Mouse (Mus musculus): Measurements from ENCODE around the gene Gpc5. TPM values are rescaled to one million over a fixed set of nuclear protein-coding genes. Genes with fewer than 3 reads are reported as not detected.

The Gpc5 gene
- polyA plus RNA-seq, 1 experiment, result not detected

GRCm38 (mm10) chr14:115282782-115283181, 190.8 kb downstream of the Gpc5 start:
- Histone ChIP-seq H3K36me3 (ENCODE audit: control insufficient read depth) (no peaks in the 10 kb centered on the region), H3K4me1 (ENCODE audit: control insufficient read depth) (no peaks in the 10 kb centered on the region), H3K4me3 (replicated peaks) (no peak overlapping the region), H3K9me3 (ENCODE audit: control insufficient read depth, low read length) (no peaks in the 10 kb centered on the region), H3K27me3 (ENCODE audit: control insufficient read depth) (no peaks in the 10 kb centered on the region)
- TF ChIP-seq GATA1 (IDR thresholded peaks at IDR 0.05; ENCODE audit: low read length) (no peak), TAL1 (IDR thresholded peaks at IDR 0.05; ENCODE audit: low read length) (no peak)

GRCm38 (mm10) chr14:115324247-115324646, 232.2 kb downstream of the Gpc5 start:
- no peak for TF ChIP-seq TAL1 (IDR thresholded peaks at IDR 0.05; ENCODE audit: low read length)
- no peak for TF ChIP-seq GATA1 (IDR thresholded peaks at IDR 0.05; ENCODE audit: low read length)
- H3K4me1 ChIP-seq (ENCODE audit: control insufficient read depth), result no peaks in the 10 kb centered on the region
- no peaks in the 10 kb centered on the region for H3K27me3 ChIP-seq (ENCODE audit: control insufficient read depth)
- H3K4me3 ChIP-seq (replicated peaks), result no peak overlapping the region
- no peaks in the 10 kb centered on the region for H3K36me3 ChIP-seq (ENCODE audit: control insufficient read depth)
- H3K9me3 ChIP-seq (ENCODE audit: control insufficient read depth, low read length), result no peaks in the 10 kb centered on the region

- H3K27me3 ChIP-seq (ENCODE audit: control insufficient read depth), result no peaks in the 10 kb centered on the region
- no peaks in the 10 kb centered on the region for H3K36me3 ChIP-seq (ENCODE audit: control insufficient read depth)
- H3K4me3 ChIP-seq (replicated peaks), result no peak overlapping the region
- TF ChIP-seq TAL1 (IDR thresholded peaks at IDR 0.05; ENCODE audit: low read length) (no peak), GATA1 (IDR thresholded peaks at IDR 0.05; ENCODE audit: low read length) (no peak)
- no peaks in the 10 kb centered on the region for H3K4me1 ChIP-seq (ENCODE audit: control insufficient read depth)
- no peaks in the 10 kb centered on the region for H3K9me3 ChIP-seq (ENCODE audit: control insufficient read depth, low read length)
These were observed 234.4 kb downstream of the Gpc5 start for GRCm38 (mm10) chr14:115326426-115326825.

- no peaks in the 10 kb centered on the region for H3K4me1 ChIP-seq (ENCODE audit: control insufficient read depth)
- no peak overlapping the region for H3K4me3 ChIP-seq (replicated peaks)
- no peak for TF ChIP-seq GATA1 (IDR thresholded peaks at IDR 0.05; ENCODE audit: low read length)
- no peak for TF ChIP-seq TAL1 (IDR thresholded peaks at IDR 0.05; ENCODE audit: low read length)
- H3K9me3 ChIP-seq (ENCODE audit: control insufficient read depth, low read length), result no peaks in the 10 kb centered on the region; the same call in 1 of the 2 replicates
- H3K36me3 ChIP-seq (ENCODE audit: control insufficient read depth), result no peaks in the 10 kb centered on the region
- no peaks in the 10 kb centered on the region for H3K27me3 ChIP-seq (ENCODE audit: control insufficient read depth)
These were observed 247.1 kb downstream of the Gpc5 start for GRCm38 (mm10) chr14:115339084-115339483.

- H3K4me1 ChIP-seq (ENCODE audit: control insufficient read depth), result no peaks in the 10 kb centered on the region
- no peaks in the 10 kb centered on the region for H3K36me3 ChIP-seq (ENCODE audit: control insufficient read depth)
- TF ChIP-seq GATA1 (IDR thresholded peaks at IDR 0.05; ENCODE audit: low read length), result no peak
- no peak for TF ChIP-seq TAL1 (IDR thresholded peaks at IDR 0.05; ENCODE audit: low read length)
- no peaks in the 10 kb centered on the region for H3K27me3 ChIP-seq (ENCODE audit: control insufficient read depth)
- H3K9me3 ChIP-seq (ENCODE audit: control insufficient read depth, low read length), result no peaks in the 10 kb centered on the region; the same call in 1 of the 2 replicates
- no peak overlapping the region for H3K4me3 ChIP-seq (replicated peaks)
These were observed 250.6 kb downstream of the Gpc5 start for GRCm38 (mm10) chr14:115342597-115342996.

- no peaks in the 10 kb centered on the region for H3K4me1 ChIP-seq (ENCODE audit: control insufficient read depth)
- no peak overlapping the region for H3K4me3 ChIP-seq (replicated peaks)
- H3K9me3 ChIP-seq (ENCODE audit: control insufficient read depth, low read length), result no peaks in the 10 kb centered on the region
- H3K27me3 ChIP-seq (ENCODE audit: control insufficient read depth), result no peaks in the 10 kb centered on the region
- no peaks in the 10 kb centered on the region for H3K36me3 ChIP-seq (ENCODE audit: control insufficient read depth)
- TF ChIP-seq GATA1 (IDR thresholded peaks at IDR 0.05; ENCODE audit: low read length) (no peak), TAL1 (IDR thresholded peaks at IDR 0.05; ENCODE audit: low read length) (no peak)
These were observed 257.4 kb downstream of the Gpc5 start for GRCm38 (mm10) chr14:115349448-115349847.

GRCm38 (mm10) chr14:115365320-115365935, 273.4 kb downstream of the Gpc5 start:
- H3K4me3 ChIP-seq (replicated peaks), result no peak overlapping the region
- peaks cover 7% of the 10 kb centered on the region for H3K9me3 ChIP-seq (ENCODE audit: control insufficient read depth, low read length)
- H3K4me1 ChIP-seq (ENCODE audit: control insufficient read depth), result no peaks in the 10 kb centered on the region
- TF ChIP-seq GATA1 (IDR thresholded peaks at IDR 0.05; ENCODE audit: low read length) (no peak), TAL1 (IDR thresholded peaks at IDR 0.05; ENCODE audit: low read length) (no peak)
- no peaks in the 10 kb centered on the region for H3K27me3 ChIP-seq (ENCODE audit: control insufficient read depth)
- no peaks in the 10 kb centered on the region for H3K36me3 ChIP-seq (ENCODE audit: control insufficient read depth)

- H3K27me3 ChIP-seq (ENCODE audit: control insufficient read depth), result no peaks in the 10 kb centered on the region
- H3K4me1 ChIP-seq (ENCODE audit: control insufficient read depth), result no peaks in the 10 kb centered on the region
- H3K9me3 ChIP-seq (ENCODE audit: control insufficient read depth, low read length), result peaks cover 3% of the 10 kb centered on the region; the same call in 1 of the 2 replicates
- no peak for TF ChIP-seq TAL1 (IDR thresholded peaks at IDR 0.05; ENCODE audit: low read length)
- no peak for TF ChIP-seq GATA1 (IDR thresholded peaks at IDR 0.05; ENCODE audit: low read length)
- H3K4me3 ChIP-seq (replicated peaks), result no peak overlapping the region
- H3K36me3 ChIP-seq (ENCODE audit: control insufficient read depth), result no peaks in the 10 kb centered on the region
These were observed 277.7 kb downstream of the Gpc5 start for GRCm38 (mm10) chr14:115369611-115370167.

GRCm38 (mm10) chr14:115371131-115371530, 279.1 kb downstream of the Gpc5 start:
- Histone ChIP-seq H3K27me3 (ENCODE audit: control insufficient read depth) (no peaks in the 10 kb centered on the region), H3K36me3 (ENCODE audit: control insufficient read depth) (no peaks in the 10 kb centered on the region), H3K9me3 (ENCODE audit: control insufficient read depth, low read length) (peaks cover 3% of the 10 kb centered on the region; the same call in 1 of the 2 replicates), H3K4me1 (ENCODE audit: control insufficient read depth) (no peaks in the 10 kb centered on the region), H3K4me3 (replicated peaks) (no peak overlapping the region)
- TF ChIP-seq GATA1 (IDR thresholded peaks at IDR 0.05; ENCODE audit: low read length) (no peak), TAL1 (IDR thresholded peaks at IDR 0.05; ENCODE audit: low read length) (no peak)
